Mouse (Mus musculus) bone marrow, adult 2 months (tissue): ENCODE measurements around the gene Ppp1r27. TPM values are rescaled to one million over a fixed set of nuclear protein-coding genes. Genes with fewer than 3 reads are reported as not detected.

Source experiments
- H3K27ac ChIP-seq: fragments of 200-500 bp; 2 replicates; pipeline ENCODE4 v1.5.1; 2012; ENCODE audit warnings: low read depth, mild to moderate bottlenecking, control low read depth, inconsistent platforms, low read length; ENCODE audit not compliant: control insufficient read depth, poor library complexity, insufficient read depth
- H3K4me1 ChIP-seq: fragments of 200-500 bp; 2 replicates; pipeline ENCODE4 v1.6.1; 2011; ENCODE audit warnings: low read length; ENCODE audit not compliant: control insufficient read depth, insufficient read depth
- H3K4me3 ChIP-seq: fragments of 200-500 bp; replicated peaks from 2 replicates; pipeline ENCODE3; 2011; ENCODE audit warnings: mild to moderate bottlenecking, low read depth, low read length, control low read depth; ENCODE audit not compliant: control insufficient read depth
- CTCF ChIP-seq: fragments of 200-500 bp; IDR thresholded peaks from 2 replicates; pipeline ENCODE4 v1.5.1; 2011; ENCODE audit warnings: low read length, control low read depth; ENCODE audit not compliant: control insufficient read depth, insufficient read depth
- POLR2A ChIP-seq: fragments of 200-500 bp; IDR thresholded peaks from 2 replicates; pipeline ENCODE4 v1.6.1; 2011; ENCODE audit warnings: low read depth, mild to moderate bottlenecking, control low read depth, low read length, borderline replicate concordance; ENCODE audit not compliant: control insufficient read depth
- WGBS: fragments of 180-500 bp; shearing (Covaris S2); methylation state at CpG from one replicate; pipeline ENCODE4 v1.1.7; 2018; 5-methylcytosine and 5-hydroxymethylcytosine counted together
- polyA plus RNA-seq: library from polyadenylated mRNA; stranded (reverse); fragments of >200 nt; gene quantifications from 2 replicates; pipeline ENCODE4 v1.2.4, GENCODE M21; 2011; ENCODE audit warnings: low replicate concordance; ENCODE audit not compliant: missing spikeins, insufficient read depth, insufficient read length

Ppp1r27 gene
- polyA plus RNA-seq, 1 experiment = not detected

DNA sequence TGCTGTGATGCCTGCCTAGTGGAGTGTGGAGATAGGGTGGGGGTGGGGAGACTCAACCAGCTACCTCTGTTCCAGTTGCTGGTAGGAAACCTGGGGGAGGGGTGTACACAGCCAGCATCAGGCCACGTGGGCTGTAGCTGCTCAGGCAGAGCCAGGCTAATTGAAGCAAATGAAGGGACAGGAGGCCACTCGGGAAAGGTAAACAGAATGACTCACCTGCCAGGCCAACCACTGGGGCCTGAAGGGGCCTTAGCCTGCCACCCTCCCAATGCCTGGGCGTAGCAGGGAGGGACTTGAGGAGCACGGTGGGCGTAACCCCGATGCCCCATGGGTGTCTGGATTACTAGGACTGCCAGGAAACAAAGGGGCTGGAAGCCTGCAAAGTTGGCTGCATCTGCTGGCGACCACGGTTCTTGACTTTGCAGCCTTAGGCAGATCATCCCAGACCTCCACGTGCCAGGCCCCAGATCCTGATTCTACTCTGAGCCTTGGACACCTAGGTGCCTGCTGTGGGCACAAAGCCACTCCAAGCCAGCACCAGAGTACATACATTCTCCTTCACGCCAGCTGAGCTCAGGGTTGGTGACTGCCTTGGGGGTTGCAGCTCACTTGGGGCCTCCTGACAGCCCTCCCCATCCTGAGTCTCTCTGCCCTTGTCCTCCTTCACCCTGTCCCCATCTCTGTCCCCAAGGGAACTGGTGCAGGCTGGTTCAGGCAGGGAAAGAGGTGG, 11.5 kb downstream of the Ppp1r27 start:
- no peak overlapping the region for H3K4me3 ChIP-seq
- peaks cover 2% of the 10 kb centered on the region for H3K4me1 ChIP-seq
- TF ChIP-seq CTCF (no peak), POLR2A (no peak)
- WGBS = 59% methylated on average over 10 of the region's 10 CpGs
- H3K27ac ChIP-seq = no peak overlapping the region; the same call in 1 of the 2 replicates

DNA sequence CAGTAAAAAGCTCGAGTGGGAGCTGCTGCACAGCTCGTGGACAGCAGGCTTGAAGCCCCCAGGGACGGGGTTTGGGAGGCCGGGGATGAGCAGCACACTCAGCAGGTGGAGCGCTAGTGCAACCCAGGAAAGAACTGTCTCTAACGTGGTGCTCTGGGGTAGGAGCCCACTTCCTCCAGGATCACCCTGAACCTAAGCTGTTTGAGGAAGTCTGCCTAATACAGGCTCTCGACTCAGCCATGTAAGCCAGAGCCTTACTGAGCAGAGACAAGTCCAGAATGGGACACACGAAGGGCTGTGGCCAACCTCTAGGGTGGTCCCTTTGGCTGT, 12.0 kb downstream of the Ppp1r27 start:
- Histone ChIP-seq H3K4me3 (no peak overlapping the region), H3K27ac (no peak overlapping the region; the same call in 1 of the 2 replicates), H3K4me1 (peaks cover 2% of the 10 kb centered on the region)
- TF ChIP-seq CTCF (no peak), POLR2A (no peak)
- WGBS = 13% methylated on average over 8 of the region's 8 CpGs

DNA sequence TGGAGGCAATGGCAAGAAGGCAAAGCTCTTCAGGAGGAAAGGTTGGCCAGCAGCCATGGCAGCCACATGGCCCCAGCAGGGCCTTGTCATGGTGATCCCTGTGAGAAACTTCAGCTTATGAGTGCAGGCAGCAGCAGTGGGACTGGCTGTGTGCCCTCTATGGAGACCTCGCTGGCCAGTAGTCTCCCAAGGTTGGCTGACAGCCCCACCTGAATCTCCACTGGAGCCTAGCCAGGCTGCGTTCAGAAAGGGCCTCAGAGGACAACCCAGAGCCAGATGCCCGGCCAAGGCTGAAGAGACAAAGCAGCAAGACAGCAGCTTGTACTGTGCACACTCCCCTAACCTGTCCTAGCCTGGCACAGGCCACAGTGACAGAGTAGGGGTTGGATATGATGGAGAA, 12.4 kb downstream of the Ppp1r27 start:
- peaks cover 2% of the 10 kb centered on the region for H3K4me1 ChIP-seq
- TF ChIP-seq POLR2A (no peak), CTCF (no peak)
- no peak overlapping the region for H3K4me3 ChIP-seq
- WGBS = 72% methylated on average over 3 of the region's 3 CpGs
- no peak overlapping the region for H3K27ac ChIP-seq

GRCm38 (mm10) chr11:120535804-120536203, 15.1 kb downstream of the Ppp1r27 start:
- Histone ChIP-seq H3K4me3 (no peak overlapping the region), H3K4me1 (peaks cover 2% of the 10 kb centered on the region), H3K27ac (no peak overlapping the region)
- TF ChIP-seq POLR2A = no peak
- TF ChIP-seq CTCF = no peak
- 66% methylated on average over 3 of the region's 3 CpGs for WGBS

DNA sequence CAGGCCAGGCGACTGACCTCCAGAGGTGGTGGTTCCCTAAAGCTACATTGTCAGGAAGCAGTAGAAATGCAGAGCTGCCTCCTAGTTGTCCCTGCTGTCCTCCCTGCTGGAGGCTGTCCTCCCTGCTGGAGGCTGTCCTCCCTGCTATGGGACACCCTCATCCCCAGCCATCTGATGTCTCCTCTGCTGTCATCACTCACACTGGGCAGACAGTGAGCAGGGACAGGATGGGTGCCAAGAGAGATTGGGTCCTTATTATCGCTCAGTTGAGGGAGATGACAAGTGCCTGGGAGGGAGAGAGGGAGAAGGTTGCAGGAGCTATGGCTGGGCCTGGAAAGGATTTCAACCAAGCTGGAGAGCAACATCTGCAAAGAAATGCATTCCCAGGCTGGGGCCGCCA, 15.8 kb downstream of the Ppp1r27 start:
- WGBS = 76% methylated on average over 3 of the region's 3 CpGs
- Histone ChIP-seq H3K4me3 (no peak overlapping the region), H3K27ac (no peak overlapping the region), H3K4me1 (peaks cover 2% of the 10 kb centered on the region)
- TF ChIP-seq CTCF (no peak), POLR2A (no peak)

DNA sequence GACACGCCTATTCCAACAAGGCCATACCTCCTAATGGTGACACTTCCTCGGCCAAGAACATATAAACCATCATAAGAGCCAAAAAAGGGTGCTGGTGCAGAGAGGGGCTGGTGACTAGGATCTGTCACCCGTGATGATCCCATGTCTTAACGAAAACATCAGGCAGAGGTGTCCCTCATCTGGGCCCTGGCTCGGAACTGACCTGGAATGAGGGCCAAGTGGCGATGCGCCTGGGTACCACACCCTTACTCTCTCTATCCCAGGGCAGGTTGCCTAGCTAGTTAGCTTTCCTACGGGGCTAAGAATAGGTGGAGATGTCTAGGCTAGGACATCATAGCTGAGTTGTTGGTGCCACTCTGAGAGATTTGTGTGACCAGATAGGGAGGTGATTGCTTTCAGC, 16.8 kb downstream of the Ppp1r27 start:
- Histone ChIP-seq H3K4me3 (no peak overlapping the region), H3K27ac (no peak overlapping the region), H3K4me1 (peaks cover under 1% of the 10 kb centered on the region)
- 85% methylated on average over 8 of the region's 8 CpGs for WGBS
- no peak for TF ChIP-seq CTCF
- no peak for TF ChIP-seq POLR2A

DNA sequence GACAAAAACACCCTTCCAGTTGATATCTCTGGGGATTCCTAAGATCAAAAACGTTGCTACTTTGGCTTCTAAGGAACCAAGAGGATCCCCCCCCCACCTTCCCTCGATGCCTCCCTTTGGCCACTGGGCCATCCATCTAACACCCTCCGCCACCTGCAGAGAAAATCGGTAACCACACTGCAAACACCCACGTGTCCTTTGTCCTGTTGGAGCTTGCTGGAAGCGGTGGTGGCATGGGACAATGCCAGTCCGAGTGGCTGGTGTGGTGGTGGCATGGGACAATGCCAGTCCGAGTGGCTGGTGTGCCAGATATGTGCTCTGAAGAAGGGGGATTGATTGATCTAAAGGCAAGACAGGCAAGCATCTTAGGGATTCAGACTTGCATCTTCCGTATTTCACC, 19.3 kb downstream of the Ppp1r27 start:
- Histone ChIP-seq H3K27ac (no peak overlapping the region), H3K4me1 (no peaks in the 10 kb centered on the region), H3K4me3 (no peak overlapping the region)
- 35% methylated on average over 9 of the region's 9 CpGs for WGBS
- no peak for TF ChIP-seq CTCF
- no peak for TF ChIP-seq POLR2A

DNA sequence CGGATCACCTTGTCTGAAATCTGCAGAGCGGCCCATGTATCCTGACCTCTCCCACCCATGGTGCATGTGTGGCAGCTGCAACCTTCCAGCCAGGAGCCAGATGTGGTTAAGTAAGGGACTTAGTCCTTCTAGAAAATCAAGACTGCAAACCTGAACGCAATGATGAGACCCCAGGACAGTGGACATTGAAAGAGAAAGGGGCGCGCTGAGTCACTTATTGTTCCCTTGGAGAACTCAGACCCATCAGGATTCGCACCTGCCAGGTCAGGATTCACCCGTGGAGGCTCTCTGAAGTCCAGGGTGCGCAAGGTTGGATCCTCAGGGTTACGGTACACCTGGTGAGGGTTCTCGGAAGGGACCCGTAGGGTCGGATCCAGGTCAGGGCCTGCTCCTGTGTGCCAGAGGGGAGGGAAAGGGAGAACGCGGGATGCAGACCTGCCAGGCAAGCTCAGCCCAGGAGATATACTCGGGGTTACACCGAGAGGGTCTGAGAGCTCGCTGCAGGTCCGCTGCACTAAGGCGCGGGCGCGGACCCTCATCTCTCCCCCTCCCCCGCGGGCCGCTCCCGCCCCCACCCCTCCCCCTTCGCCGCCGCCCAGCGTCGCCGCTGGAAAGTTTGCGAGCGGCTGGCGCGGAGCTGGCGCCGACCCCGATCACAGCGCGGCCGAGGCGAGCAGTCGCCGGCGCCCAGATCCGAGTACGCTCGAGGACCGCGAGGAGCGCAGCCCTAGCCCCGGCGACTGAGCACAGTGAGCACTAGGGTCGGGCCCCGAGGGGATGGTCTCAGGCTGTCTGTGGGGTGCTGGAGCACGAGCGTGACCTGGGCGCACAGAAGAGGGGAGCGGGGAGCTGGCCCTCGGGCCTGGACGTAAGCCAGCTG, 20.6 kb downstream of the Ppp1r27 start, which contains the start of gene Gcgr:
Gene Gcgr, plus strand, starts transcription at position 615 of the 880 bp plus-strand sequence.
- Histone ChIP-seq H3K4me1 (no peaks in the 10 kb centered on the region; the same call in 1 of the 2 replicates), H3K27ac (no peak within 1 kb of the TSS), H3K4me3 (no peak within 1 kb of the TSS)
- TF ChIP-seq POLR2A (no peak), CTCF (no peak)
- 16% methylated on average over 51 of the region's 62 CpGs for WGBS

- WGBS = 85% methylated on average over 4 of the region's 4 CpGs
- TF ChIP-seq CTCF (no peak), POLR2A (no peak)
- no peak overlapping the region for H3K27ac ChIP-seq
- no peaks in the 10 kb centered on the region; the same call in 1 of the 2 replicates for H3K4me1 ChIP-seq
- no peak overlapping the region for H3K4me3 ChIP-seq
These were observed 22.0 kb downstream of the Ppp1r27 start for GRCm38 (mm10) chr11:120528903-120529302.
